Mouse (Mus musculus) spleen, adult 10 weeks (tissue): Measurements from ENCODE around the gene Slc10a1. TPM values are rescaled to one million over a fixed set of nuclear protein-coding genes. Genes with fewer than 3 reads are reported as not detected.

ENCODE experiments used
- polyA plus RNA-seq: library from polyadenylated mRNA; stranded (reverse); fragments of 350-450 nt; fragmentation: Illumina TruSeq; extraction: RNeasy Lipid Tissue Mini Kit (QIAGEN cat#74804); gene quantifications from one replicate; pipeline ENCODE4 v1.2.3, GENCODE M21; 2015; ENCODE audit warnings: low replicate concordance; ENCODE audit not compliant: insufficient read depth

The Slc10a1 gene
- polyA plus RNA-seq: not detected

DNA sequence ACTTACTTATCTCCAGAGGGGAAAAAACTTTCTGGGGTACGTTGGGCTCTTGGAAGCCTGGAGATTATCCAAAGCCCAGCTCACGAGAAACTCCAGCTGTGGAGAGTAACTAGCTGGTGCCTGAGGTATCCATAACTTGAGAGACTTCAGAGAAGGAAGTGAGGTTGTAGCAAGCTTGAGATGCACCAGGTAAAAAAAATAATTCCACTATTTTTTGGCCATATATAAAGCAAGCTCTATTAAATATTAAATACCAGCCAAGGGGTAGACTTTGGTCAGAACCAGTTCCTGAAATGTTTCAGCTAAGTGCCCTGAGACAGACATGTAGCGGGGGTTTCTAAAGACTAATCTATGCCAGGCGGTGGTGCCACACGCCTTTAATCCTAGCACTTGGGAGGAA, at the start of gene Slc10a1:
Gene Slc10a1 (minus strand): TSS at position 101 of the 400 bp plus-strand sequence.

DNA sequence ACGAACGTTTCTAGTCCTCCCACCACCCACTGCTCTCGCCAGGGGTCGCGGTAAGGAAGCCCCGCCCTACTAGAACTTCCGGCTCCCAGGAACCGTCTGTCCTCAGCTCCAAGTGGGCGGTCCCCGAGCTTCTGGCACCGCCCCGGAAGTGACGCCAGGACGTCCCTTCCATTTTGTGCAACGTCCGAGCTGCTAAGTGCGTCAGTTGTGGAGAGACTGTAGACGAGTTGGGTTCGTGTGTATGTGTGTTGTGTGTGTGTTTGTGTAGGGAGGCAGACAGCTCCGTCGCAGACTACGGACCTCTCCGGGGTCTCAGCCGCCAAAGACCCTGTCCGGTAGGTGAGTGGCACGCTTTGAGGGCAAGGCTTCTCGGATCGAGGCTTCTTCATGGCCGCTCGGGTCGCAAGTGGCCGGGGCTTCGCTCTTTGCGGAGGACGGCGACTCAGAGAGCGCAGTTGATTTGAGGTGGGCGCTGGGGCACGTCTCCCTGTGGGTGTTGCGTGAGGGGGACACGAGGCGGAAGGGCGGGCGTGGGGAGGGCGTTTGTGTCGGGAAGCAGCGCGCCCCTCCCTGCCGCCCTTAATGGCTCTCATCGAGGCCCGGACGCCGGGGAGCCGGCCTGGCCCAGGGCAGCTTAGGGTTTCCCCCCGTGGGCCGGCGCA, 23.0 kb downstream of the Slc10a1 start, which contains the start of gene Srsf5:
Gene Srsf5 (plus strand): TSS at position 171 of the 662 bp plus-strand sequence.

Other genes with a start within 250 kb of the Slc10a1 start
- not detected for gene Ccdc177, start 208.0 kb downstream of the Slc10a1 start, polyA plus RNA-seq
- 62.6 TPM for gene Susd6, start 178.2 kb downstream of the Slc10a1 start, polyA plus RNA-seq
- 1,037 TPM for gene Srsf5, start 23.2 kb downstream of the Slc10a1 start, polyA plus RNA-seq
- gene Smoc1, start 58.1 kb upstream of the Slc10a1 start, polyA plus RNA-seq: 0.52 TPM